Mouse (Mus musculus) ES-Bruce4 (cell line): ENCODE measurements around the gene Mfsd10.

ENCODE experiments used
- CTCF ChIP-seq: IDR thresholded peaks from one replicate; pipeline ENCODE4 v1.8.1; 2011; ENCODE audit warnings: low read depth, low read length
- POLR2A ChIP-seq: IDR thresholded peaks from one replicate; pipeline ENCODE4 v1.8.1; 2011; ENCODE audit warnings: low read length; ENCODE audit not compliant: insufficient read depth

- no peak for TF ChIP-seq CTCF
- no peak for TF ChIP-seq POLR2A
Measured at GRCm38 (mm10) chr5:34660591-34661130, 23.6 kb upstream of the Mfsd10 start.
